Mouse (Mus musculus) embryonic fibroblast, embryonic 13.5 days (primary cell): ENCODE data around the gene Atp2a2. TPM values are rescaled to one million over a fixed set of nuclear protein-coding genes. Genes with fewer than 3 reads are reported as not detected.
A peak's percentile ranks its signal among the peaks of the same experiment; 100 is the strongest.
"Not testable (repeated sequence)": the region's sequence is repeated elsewhere in the genome, so short reads cannot be mapped to it uniquely, and the experiment has no call there.

Experiments used
- H3K27ac ChIP-seq: 2 replicates; pipeline ENCODE4 v1.5.1; 2012; ENCODE audit warnings: low read length, control low read depth, inconsistent platforms; ENCODE audit not compliant: insufficient read depth
- H3K4me1 ChIP-seq: 2 replicates; pipeline ENCODE4 v1.6.1; 2011; ENCODE audit warnings: low read length; ENCODE audit not compliant: control insufficient read depth, insufficient read depth
- H3K4me3 ChIP-seq: 2 replicates; pipeline ENCODE4 v1.5.1; 2011; ENCODE audit warnings: mild to moderate bottlenecking, control low read depth, low read length; ENCODE audit not compliant: insufficient read depth
- CTCF ChIP-seq: IDR thresholded peaks from 2 replicates; pipeline ENCODE4 v1.5.1; 2011; ENCODE audit warnings: mild to moderate bottlenecking, control low read depth, low read length, moderate library complexity, borderline replicate concordance; ENCODE audit not compliant: insufficient read depth
- POLR2A ChIP-seq: IDR thresholded peaks from 2 replicates; pipeline ENCODE4 v1.6.1; 2011; ENCODE audit warnings: low read depth, mild to moderate bottlenecking, control low read depth, low read length, moderate library complexity
- polyA plus RNA-seq: library from polyadenylated mRNA; stranded (reverse); fragments of >200 nt; gene quantifications from 2 replicates; pipeline ENCODE4 v1.2.4, GENCODE M21; 2011; ENCODE audit warnings: low read depth; ENCODE audit not compliant: missing spikeins, insufficient read length

Gene Atp2a2
- polyA plus RNA-seq, 1 experiment = 176 TPM

GRCm38 (mm10) chr5:122423083-122423482 is 78.9 kb downstream of the Atp2a2 start:
- Histone ChIP-seq H3K27ac (no peak overlapping the region), H3K4me3 (peak overlapping the region; percentile 87), H3K4me1 (no peaks in the 10 kb centered on the region; the same call in 1 of the 2 replicates)
- TF ChIP-seq POLR2A (no peak), CTCF (no peak)

GRCm38 (mm10) chr5:122422071-122422964 is 79.7 kb downstream of the Atp2a2 start:
- no peak for TF ChIP-seq CTCF
- peak; percentile 73 for TF ChIP-seq POLR2A
- H3K27ac ChIP-seq = peak overlapping the region; percentile 89
- peak overlapping the region; percentile 87 for H3K4me3 ChIP-seq
- no peaks in the 10 kb centered on the region; the same call in 1 of the 2 replicates for H3K4me1 ChIP-seq

- H3K4me3 ChIP-seq = peak within 1 kb of the TSS; percentile 87
- no peaks in the 10 kb centered on the region; the same call in 1 of the 2 replicates for H3K4me1 ChIP-seq
- TF ChIP-seq POLR2A = no peak
- TF ChIP-seq CTCF = no peak
- peak within 1 kb of the TSS; percentile 89 for H3K27ac ChIP-seq
Measured at GRCm38 (mm10) chr5:122421271-122422068, 80.6 kb downstream of the Atp2a2 start, which contains the start of gene Anapc7. Gene Anapc7, plus strand, starts transcription at chr5:122421693.

- not testable (repeated sequence) for H3K4me3 ChIP-seq, H3K4me1 ChIP-seq, H3K27ac ChIP-seq
Measured at GRCm38 (mm10) chr5:122420676-122421075, 81.3 kb downstream of the Atp2a2 start.

GRCm38 (mm10) chr5:122415465-122415864 is 86.6 kb downstream of the Atp2a2 start:
- Histone ChIP-seq H3K4me3 (no peak overlapping the region), H3K4me1 (no peaks in the 10 kb centered on the region), H3K27ac (no peak overlapping the region)
- TF ChIP-seq CTCF (no peak), POLR2A (no peak)

GRCm38 (mm10) chr5:122414351-122414750 is 87.7 kb downstream of the Atp2a2 start:
- no peak overlapping the region for H3K4me3 ChIP-seq
- no peak for TF ChIP-seq POLR2A
- no peak overlapping the region for H3K27ac ChIP-seq
- no peaks in the 10 kb centered on the region for H3K4me1 ChIP-seq

GRCm38 (mm10) chr5:122412826-122413225 is 89.2 kb downstream of the Atp2a2 start:
- Histone ChIP-seq H3K4me3 (no peak overlapping the region), H3K4me1 (no peaks in the 10 kb centered on the region), H3K27ac (no peak overlapping the region)
- TF ChIP-seq CTCF (no peak), POLR2A (no peak)

- Histone ChIP-seq H3K27ac (no peak overlapping the region), H3K4me1 (no peaks in the 10 kb centered on the region), H3K4me3 (no peak overlapping the region)
- TF ChIP-seq CTCF = no peak
- no peak for TF ChIP-seq POLR2A
Measured at GRCm38 (mm10) chr5:122411892-122412291, 90.1 kb downstream of the Atp2a2 start.

- TF ChIP-seq CTCF (no peak), POLR2A (no peak)
- Histone ChIP-seq H3K4me1 (no peaks in the 10 kb centered on the region), H3K4me3 (no peak overlapping the region), H3K27ac (no peak overlapping the region)
Measured at GRCm38 (mm10) chr5:122409692-122410645, 92.1 kb downstream of the Atp2a2 start.
